Mouse (Mus musculus): ENCODE measurements around the gene Pold4.

The Pold4 gene

DNA sequence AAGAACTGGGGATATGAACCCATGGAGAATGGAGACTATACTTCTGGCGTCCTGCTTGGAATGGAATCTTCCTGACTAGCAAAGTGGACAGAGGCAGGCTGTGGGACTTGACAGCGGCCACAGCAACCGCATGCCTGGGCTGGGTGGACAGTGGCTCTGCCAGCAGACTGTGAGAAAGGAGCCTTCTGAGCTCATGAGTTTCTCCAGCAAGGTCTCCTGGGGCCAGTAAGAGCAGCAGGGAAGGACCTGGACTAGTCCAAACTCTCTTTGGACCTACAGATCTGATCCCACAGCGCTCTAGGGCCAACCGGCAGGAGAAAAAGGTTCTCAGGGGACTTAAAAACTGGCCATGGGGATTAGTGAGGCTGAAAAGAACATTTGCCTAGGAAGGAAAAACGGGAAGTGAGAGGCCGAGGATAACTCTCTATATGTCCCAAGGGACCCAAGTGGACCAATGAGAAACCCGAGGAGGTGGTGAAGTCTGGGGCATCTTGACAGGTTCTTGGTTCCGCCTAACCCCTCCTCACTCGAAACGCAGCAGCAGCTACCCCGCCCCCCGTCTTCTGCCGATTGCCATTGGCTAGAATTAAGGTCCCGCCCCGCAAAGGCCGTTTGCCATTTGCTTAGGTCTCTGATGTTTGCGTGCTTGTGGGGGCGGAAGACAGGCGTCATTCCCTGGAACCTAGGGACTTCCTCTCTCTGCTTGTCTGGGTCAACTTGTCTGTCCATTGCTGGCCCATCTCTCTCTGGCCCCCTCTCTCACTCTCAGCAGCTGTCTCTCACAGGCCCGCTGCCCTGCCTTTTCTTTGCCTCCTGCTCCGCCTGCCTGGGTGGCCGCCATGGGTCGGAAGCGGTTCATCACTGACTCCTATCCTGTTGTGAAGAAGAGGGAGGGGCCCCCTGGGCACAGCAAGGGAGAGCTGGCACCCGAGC, at the start of gene Pold4:
TSS of gene Pold4 (plus strand) at position 647 of the 933 bp plus-strand sequence.
- peak; percentile 87 for DNase-seq (ENCODE audit: extremely low spot score, low spot score)

DNA sequence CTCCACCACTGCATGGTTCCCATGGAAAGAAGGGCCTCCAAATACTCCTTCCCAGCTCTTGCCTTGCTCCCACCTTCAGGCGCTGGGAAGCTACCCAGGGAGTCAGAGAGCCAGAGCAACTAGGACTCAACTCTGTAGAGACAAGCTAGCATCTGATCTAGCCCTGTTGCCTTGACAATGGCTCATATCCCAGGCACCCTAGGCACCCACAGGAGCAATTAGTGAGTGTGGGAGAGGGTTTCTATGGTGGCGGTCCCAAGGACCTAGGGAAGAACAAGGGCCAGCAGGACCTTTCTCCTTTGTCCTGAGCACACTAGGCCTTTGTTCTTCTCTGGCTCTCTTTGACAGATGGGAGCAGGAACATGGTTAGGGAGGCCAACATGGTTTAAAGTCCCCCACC, 48.0 kb upstream of the Pold4 start:
- DNase-seq (ENCODE audit: extremely low spot score, low spot score): no peak

DNA sequence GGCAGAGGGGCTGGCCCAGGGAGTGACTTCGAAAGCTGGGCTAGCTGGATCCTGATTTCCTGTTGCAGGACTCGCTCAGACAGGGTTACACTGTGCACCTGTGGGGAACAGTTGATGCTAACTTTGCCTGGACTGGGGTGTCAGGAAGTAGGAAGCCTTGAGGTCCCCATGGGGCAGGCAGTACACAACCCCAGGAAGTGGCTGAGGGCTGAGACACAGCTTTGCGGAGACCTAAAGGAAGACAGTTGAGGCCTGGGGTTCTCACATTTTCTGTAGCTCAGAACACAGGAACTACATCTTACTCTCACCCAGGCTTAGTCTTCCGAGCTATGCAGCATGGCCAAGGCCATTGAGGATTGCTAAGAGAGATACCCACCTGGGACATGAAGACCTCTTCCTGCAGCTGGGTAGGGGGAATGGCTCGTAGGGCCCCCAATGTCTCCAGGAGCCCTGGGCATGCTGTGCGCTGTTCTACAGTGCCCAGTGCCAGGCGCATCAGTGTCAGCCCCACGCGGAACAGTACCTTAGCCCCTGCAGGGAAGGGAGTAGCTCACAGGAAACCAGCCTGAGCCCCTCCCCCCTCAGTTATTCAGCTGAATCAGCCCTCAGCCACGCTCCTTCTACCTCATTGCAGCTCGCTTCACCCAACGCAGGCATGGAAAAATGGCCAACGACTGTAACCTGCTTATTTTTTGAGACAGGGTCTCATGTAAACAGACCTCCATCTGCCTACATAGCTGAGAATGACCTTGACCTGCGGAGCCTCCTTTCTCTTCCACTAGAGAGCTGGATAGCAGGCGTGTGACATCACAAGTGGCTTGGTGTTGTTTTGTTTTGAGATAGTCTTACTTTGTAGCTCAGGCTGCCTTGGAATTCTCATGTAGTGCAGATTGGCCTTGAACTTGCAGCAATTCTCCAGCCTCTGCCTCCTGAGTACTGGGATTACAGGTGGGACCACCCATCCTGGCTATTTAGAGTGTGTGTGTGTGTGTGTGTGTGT, 46.4 kb upstream of the Pold4 start:
- no peak for DNase-seq (ENCODE audit: extremely low spot score, low spot score)

DNA sequence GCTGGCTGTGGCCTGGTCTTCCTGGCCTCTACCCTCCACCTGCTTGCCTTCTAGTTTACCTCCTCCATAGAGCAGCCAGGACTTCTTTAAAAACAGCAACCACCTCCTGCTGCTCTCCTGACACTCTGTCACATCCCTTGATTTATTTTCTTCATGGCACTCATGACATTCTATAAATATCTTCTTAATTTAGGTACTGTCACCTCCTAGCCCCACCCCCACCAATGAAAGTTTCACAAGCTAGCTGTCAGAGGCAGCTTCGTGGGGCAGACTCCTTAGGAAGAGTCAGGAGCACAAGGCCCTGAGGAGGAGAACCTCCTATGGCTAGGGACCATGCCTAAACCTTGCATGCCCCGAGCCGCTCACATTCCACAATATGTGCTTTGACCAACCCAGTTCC, 44.4 kb upstream of the Pold4 start:
- no peak for DNase-seq (ENCODE audit: extremely low spot score, low spot score)

GRCm38 (mm10) chr19:4189051-4189620, 42.6 kb upstream of the Pold4 start:
- no peak for DNase-seq (ENCODE audit: extremely low spot score, low spot score)

GRCm38 (mm10) chr19:4190831-4191334, 40.8 kb upstream of the Pold4 start, which contains the start of gene Tbc1d10c:
TSS of gene Tbc1d10c (minus strand) at chr19:4191284.
- DNase-seq (ENCODE audit: extremely low spot score, low spot score): no peak

- peak; percentile 98 for DNase-seq (ENCODE audit: extremely low spot score, low spot score)
Measured at GRCm38 (mm10) chr19:4191528-4192250, 40.0 kb upstream of the Pold4 start, which contains the start of gene Ppp1ca. TSS of gene Ppp1ca (plus strand) at chr19:4192065.

DNA sequence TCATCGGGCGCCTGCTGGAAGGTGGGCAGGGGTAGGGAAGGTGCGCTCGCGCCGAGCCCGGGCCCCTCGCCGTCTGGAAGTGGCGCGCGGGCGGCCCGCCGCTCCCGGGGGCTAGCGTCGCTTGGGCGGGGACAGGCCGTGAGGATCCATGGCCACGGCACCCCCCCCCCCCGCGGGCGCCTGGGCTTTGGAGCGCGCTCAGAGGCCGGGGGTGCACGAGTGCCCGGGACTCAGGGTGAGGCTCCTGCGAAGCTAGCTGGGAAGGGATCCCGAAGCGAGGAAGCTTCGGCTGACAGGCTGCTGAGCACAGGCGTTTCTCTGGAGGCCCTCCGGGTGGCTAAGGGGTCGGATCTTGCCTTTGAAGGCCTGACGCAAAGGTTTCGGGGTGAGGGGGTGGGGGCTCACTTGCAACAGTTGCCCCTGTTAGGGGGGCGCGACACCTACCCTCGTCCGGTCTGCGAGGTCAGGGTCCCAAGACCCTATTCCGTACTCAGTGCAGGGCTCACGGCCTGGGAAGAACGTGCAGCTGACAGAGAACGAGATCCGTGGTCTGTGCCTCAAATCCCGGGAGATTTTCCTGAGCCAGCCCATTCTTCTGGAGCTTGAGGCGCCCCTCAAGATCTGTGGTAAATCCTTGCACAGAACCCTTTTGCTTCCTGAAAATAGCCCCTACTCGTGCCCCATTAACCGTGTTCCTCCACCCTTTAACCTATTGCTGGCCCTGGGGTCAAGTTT, 39.3 kb upstream of the Pold4 start:
- DNase-seq (ENCODE audit: extremely low spot score, low spot score): no peak

DNA sequence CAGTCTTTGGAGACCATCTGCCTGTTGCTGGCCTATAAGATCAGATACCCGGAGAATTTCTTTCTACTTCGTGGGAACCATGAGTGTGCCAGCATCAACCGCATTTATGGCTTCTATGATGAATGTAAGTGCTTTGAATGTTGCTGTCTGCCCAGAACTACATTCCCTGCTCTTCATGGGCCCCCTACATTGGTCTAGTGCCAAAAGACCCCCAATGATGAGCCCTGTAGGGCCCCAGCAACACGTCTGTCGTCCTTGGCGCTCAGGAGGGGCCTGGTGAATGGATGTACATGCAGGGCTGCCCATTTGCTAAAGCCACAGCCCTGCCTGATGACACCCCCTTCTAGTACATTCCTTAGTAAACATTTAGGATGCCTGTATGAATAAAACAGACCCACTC, 38.6 kb upstream of the Pold4 start:
- no peak for DNase-seq (ENCODE audit: extremely low spot score, low spot score)

- DNase-seq (ENCODE audit: extremely low spot score, low spot score): no peak
Measured at GRCm38 (mm10) chr19:4194021-4194724, 37.5 kb upstream of the Pold4 start.

- DNase-seq (ENCODE audit: extremely low spot score, low spot score): no peak
Measured at GRCm38 (mm10) chr19:4194776-4195650, 36.7 kb upstream of the Pold4 start.

GRCm38 (mm10) chr19:4196048-4196447, 35.7 kb upstream of the Pold4 start:
- DNase-seq (ENCODE audit: extremely low spot score, low spot score): no peak

GRCm38 (mm10) chr19:4196548-4196947, 35.2 kb upstream of the Pold4 start:
- no peak for DNase-seq (ENCODE audit: extremely low spot score, low spot score)

DNA sequence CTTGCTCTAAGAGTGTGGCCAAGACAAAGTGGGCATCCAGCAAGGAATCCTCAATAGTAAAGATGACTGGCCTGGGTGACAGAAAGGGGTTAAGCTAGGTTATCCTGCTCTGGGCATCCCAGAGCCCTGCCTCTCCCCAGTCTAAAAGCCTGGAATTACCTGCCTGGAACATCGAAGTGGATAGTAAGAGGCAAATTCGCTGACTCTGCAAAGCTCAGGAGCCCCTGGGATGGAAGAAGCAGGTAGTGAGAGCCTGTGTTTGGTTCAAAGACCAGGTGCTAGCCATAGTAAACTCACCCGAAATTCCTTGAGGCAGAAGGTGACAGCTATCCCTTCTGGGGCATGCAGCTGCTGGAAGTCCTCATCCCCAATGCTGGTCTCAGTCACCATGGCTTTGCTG, 34.5 kb upstream of the Pold4 start:
- no peak for DNase-seq (ENCODE audit: extremely low spot score, low spot score)

DNA sequence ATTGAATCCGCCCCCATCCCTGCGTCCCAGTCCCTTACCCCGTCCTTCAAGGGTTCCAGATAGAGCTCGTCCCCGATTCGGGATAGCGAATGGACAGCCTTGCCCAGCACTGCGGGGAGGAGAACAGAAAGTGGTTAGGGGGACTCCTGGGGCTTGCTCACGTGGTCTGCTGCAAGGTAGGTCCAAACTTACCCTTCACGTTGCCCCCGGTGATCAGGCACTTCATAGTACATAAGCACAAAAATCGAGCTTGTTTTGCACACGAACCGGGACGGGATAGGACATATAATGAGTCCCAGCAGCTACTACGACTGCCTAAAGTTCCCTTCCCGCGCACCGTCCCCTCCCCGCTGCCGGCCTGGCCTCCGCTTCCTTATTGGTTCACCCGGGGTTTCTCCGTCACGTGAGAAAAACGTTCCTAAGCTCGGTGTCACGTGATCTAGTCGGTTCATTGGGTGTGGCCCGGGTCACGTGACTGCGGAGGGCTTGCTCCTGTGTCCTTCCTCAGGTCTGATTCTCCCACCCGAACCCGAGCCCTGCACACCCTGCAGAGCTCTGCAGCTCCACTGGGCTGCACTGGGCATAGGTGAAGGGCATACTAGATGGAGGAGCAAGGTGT, 30.3 kb upstream of the Pold4 start, which contains the start of gene Rad9a:
TSS of gene Rad9a (minus strand) at position 372 of the 619 bp plus-strand sequence.
- DNase-seq (ENCODE audit: extremely low spot score, low spot score): peak; percentile 98

DNA sequence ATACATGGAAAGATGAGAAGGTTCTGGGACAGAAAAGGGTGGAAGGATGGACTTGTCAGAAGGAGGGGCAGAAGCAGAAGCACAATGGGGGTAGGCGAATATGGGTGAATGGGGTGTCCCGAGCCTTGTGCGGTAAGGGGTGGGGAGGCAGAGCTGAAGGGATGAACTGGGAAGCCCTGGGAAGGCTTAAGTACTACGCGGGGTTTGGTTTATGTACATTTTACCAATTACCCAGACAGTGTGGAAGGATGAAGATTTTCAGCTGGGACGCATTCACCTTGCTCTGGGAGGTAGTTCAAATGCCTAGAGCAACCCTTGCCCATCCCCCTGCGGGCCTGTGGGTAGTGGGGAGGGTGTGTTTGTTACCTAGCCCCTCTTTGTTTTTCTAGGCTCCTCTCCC, 29.6 kb upstream of the Pold4 start:
- no peak for DNase-seq (ENCODE audit: extremely low spot score, low spot score)

- DNase-seq (ENCODE audit: extremely low spot score, low spot score): no peak
Measured at GRCm38 (mm10) chr19:4203148-4203547, 28.6 kb upstream of the Pold4 start.
